Mouse (Mus musculus) cerebellum, postnatal 10 days (tissue): ENCODE results near the gene Otud7a.
A peak's percentile ranks its signal among the peaks of the same experiment; 100 is the strongest.

ENCODE experiments used
- DNase-seq, 2 experiments: peaks; one replicate each; pipeline ENCODE4 v3.0.0; 2021; ENCODE audit warnings: mixed read lengths in 2 of 2

Otud7a gene

DNA sequence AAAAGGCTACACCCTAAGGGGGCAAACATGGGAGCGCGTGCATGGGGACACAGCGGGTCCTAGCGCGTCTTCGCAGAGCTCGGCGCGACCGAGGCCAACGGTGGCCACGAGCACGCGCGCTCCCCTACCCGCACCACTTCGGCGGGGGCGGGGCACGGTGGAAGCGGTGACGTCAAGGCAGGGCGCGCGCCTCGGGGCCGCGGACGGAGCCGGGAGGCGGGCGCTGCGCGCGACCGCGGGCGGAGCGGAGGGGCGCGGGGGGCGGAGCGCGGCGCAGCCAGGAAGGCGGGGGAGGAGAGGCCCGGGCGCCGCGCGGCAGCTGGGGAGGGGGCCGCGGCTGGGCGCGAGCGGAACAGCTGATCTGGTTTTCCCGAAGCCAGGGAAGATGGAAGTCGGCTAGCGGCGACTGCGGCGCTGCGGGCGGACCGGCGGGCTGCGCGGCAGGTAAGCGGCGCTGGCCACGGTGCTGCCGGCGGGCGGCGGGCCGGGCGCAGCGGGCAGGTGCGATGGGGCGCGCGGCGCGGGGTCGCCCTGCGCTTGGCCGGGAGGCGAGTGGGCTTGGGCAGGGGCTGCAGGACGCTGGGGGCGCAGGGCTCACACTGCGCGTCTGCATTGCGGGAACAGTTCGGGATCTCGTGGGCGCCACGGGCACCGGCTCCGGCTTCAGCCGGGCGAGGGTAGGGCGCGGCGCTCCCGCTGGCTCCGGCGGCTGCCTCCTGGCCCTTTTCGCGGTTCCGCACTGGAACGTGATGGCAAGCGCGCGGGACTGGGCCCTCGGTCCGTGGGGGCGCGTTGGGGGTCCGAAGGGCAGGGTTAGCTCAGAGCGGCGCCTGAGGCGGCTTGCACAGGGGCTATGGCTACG lies at the start of gene Otud7a:
Gene Otud7a, plus strand, starts transcription at position 268 of the 862 bp plus-strand sequence.
- peak; percentile 98 for DNase-seq

DNA sequence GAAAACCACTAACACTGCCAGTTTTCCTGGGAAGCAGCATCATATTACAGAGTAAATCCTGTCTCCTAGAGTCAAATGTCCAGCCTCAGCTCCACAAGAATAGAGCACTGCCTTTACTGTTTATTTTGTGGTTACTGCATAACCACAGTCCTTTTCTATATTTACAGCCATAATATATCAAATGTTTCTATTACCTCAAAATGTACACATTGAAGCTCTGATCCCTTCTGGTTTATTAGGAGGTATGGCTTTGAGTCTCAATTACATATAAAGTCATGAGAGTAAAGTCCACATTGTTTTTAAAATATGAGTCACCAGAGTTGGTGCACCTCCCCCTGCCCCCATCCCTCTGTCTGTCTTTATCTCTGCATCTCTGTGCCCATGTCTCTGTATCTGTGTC lies 38.6 kb upstream of the Otud7a start:
- DNase-seq, result no peak

DNA sequence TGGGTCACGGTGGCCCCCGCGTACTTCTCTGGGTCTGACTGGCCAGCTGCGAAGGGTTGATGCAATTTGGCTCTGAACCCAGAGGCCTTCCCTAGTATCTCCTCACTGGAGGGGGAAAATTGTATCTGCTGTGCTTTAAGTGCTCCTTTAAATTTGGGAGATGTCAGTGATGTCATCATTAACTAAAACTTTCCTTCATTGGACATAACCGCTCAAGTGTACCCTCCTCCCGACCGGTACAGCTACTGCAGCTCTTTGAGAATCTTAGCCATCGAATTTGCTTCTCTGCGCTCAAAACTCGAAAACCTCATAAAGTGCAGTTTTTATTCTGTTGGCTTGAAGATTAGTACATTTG lies 772 bp downstream of the Otud7a start:
- DNase-seq, result no peak

DNA sequence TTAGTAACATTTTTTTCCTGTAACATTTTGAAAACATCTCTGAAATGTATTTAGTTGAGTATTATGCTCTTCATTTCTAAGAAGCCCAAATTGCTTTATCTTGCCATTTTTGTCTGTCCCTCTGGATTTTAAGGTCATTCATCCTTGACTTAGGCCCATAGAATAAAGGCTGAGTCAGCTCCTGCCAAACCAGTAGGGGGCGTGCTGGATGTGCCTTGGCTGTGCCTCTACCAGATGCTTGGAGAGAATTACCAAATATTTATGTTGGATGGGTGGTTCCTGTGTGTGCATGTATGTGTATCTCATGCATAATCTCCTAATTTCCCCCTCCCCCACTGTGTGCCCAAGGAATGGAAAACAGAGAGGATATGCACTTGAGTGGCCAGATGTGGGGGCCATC lies 2.4 kb downstream of the Otud7a start:
- peak; percentile 41 to 47 for DNase-seq

DNA sequence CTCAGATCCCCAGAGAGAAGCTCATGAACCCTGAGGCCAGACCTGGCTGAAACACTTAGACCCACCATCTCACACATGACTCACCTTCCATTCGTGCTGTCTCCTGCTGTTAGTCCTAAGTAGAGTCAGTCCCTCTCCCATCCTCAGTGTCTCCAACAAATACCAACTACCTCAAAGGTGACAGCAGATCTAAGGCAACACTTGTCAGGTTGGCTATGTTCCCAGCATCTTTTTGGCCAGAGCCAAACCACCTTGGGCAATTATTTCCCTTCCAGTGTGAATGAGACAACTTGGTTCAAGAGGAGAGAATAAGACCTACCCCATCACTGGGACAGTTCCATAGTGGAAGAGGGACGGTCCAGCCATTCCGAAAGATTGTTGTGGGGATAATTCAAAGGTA lies 10.7 kb downstream of the Otud7a start:
- DNase-seq, result peak in 1 of 2 experiments; percentile 22

DNA sequence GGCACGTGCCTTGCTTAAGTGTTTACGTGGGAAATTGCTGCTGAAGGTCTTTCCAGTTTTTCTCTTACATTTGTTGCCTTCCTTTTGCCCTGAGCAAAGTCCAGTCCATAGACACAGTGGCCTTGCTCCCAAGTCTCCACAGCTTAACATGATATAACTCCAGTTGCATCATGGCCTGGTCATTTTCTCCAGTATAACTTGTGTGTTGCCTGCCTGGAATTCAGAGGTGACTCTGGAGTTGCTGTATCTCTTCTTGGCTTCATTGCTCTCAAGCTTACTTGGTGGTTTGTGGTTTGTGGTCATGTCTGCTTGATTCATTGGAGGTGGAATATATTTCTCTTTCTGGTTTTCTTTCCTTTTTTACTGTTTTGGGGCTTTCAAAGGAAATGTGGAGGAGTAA lies 17.7 kb downstream of the Otud7a start:
- no peak for DNase-seq

DNA sequence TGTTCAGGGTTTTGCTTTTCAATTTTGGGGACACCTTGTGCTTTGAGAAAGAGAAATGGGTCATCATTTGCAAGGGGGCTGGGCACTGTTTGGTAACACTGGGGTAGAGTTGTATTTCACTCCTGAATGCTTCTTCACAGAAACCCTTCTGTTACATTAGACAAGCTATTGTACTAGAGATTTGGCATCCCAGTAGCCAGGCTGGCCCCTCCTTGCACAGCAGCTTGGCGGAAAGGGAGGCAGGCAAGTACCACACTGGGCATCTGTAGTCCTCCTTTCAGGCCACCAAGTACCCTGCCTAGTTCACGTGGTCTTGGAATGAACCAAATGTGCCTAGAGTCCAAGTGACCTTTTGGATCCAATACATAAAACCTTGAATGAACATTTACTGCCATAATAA lies 18.1 kb downstream of the Otud7a start:
- DNase-seq, result peak in 1 of 2 experiments; percentile 26

DNA sequence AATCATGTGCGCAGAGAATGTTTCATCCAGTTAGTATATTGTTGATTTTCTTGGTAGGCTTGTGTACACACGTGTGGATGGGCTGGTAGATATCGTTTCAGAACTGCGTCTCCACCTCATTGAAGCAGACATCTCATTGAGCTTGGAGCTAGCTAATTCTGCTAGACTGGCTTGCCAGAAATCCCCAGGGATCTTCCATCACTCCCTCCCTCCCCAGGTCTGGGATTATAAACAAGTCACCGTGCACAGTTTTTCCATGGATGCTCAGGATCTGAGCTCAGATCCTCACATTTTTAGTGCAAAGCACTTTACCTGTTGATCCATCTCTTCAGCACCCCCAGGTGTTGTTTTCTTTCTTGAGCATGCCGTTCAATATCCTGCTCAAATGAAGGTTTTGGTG lies 22.2 kb downstream of the Otud7a start:
- DNase-seq, result no peak

DNA sequence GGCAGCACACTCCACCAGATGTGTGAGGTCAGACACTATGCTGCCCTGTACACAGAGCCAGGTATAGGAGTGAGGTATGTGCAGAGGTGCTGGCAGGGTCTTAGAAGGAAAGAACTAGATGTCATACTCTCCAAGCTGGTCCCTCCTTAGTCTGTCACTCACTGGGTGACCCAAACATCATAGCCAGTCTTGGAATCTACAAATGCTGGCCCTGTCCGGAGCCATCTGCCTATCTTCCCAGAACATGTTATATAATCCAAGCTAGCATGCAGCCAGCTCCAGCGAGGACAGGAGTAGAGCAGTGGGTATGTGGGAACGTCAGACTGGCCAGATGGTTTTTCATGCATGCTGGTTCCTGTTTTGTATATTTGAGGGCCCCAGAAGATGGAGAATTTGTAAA lies 23.7 kb downstream of the Otud7a start:
- peak; percentile 56 to 62 for DNase-seq

DNA sequence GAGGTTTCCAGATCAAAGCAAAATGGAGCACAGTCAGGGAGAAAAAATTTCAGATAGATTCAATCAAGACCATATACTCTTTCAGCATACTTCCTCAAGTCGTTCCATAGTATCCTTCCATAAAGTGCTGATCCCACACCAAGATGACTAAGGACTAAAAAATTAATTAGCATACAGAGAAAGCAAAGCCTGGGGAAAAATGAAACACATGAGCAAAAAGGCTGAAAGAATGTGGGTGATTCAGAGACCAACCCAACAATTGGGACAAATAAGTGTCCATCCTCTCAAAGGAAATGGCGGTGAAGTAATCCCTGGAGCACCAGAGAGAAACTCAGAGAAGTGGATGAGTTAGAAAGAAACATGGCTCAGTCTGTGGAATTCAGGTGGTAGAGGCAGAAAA lies 38.5 kb downstream of the Otud7a start:
- DNase-seq, result no peak

DNA sequence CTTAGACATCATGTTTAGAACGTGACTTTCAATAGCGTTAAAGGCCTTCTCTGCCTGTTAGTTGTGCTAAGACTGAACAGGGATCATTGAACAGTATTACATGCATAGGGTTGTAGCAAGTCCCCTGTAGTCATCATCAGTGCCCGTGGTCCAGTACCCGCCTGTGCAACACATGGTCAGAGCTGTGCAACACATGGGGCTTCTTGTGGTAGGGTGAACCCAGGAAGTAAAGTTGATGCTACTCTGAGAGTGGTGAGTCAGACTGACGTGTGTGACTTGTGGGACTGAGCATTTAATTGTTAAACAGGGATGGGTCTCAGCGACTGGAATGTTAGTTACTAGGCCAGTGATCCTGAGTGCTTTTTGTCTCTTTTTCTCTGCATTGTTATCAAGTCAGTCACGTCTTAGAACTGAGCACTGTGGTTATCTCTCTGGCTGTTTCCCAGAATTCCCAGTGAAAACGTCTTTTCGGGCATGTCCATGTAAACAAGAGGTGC lies 52.5 kb downstream of the Otud7a start:
- no peak for DNase-seq

DNA sequence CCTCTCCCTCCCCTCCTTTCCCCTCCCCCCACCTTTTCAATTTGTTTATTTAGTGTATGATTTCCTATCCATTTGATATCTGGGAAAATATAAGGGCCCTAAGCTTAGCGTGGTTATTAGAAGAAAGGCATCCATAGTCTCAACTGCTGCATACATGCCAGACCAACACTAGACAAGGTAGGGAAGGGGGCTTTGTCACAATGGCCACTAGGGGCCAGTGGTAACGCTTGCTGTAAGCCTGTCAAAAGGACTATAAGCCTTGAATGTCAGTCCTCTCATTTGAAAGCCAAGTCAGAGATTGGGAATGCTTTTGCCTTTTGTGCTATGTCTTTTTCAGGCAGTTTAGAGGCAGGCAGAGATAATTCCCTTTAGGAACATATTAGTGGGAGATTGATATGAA lies 59.7 kb downstream of the Otud7a start:
- peak; percentile 75 to 77 for DNase-seq

DNA sequence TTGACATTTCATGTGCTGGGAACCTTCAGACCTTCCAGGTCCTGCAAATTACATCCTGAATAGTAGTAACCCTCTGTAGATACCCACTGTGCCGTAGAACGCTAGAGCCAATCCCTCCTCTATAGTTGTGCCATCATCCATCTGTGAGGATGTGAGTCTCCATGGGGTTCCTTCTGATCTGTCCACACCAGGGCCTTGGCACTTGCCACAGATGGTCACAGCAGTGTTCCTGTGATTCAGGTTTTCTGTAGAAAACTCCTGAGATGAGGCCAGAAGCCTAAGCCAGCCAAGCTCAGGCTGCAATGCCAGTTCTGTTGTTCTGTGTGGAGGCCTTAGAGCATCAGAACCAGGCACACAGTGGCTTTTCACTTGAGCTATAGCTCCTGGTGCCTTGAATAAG lies 63.5 kb downstream of the Otud7a start:
- DNase-seq, result peak; percentile 86 to 92

DNA sequence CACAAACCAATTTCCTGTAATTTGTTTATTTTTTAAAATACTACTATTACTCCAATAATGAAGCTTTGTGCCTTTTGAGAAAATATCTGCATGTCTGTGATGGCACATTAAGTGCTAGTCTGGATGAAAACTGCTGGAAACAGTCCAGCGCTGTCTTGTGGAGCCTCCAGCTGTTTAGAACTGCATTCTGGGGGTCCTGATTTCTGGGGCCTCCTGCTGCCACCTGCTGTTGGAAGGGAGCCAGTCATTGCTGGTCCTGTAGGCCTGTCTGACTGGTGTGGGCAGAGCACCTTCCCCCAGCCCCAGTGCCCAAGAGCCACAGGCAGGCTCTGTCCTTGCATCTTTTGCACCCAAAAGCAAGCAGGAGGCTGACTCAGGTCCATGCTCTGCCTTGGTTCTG lies 65.3 kb downstream of the Otud7a start:
- DNase-seq, result peak; percentile 70 to 73

DNA sequence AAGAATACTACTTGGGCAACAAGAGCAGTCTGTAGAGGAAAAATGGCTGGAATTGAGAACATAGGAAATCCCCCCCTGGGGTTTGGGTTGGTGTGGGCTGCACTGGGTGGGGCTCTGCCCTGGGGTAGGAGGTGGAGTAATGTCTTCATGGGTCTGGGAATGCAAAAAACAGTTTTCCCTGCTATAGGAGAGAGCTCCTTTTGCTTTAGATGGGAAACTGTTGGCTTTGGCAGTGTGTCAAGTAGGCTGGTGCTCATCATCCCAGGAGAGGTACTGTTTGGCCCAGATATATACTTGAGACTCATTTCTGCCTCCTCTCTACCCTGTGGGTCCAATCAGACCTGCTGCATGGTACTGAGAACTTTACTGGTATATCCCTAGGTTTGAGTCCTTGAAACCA lies 66.9 kb downstream of the Otud7a start:
- peak; percentile 44 to 53 for DNase-seq

DNA sequence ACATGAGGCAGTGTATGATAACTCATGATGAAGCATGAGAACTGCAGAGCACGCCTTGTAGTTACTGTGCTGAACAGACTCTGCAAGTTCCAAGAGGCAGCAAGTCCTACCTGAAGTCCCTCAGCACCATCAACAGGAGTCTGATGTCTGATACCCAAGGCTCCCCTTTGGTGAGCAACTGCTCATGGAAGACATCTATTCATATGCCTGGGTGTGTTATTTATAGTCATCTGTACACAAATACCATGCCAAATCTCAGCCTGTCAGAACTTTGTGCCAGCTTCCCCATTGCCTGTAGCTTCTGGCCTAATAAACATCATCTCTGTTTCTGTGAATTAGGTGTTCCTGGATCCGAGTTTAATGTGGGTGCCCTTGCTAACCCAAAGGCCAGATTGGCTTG lies 68.0 kb downstream of the Otud7a start:
- DNase-seq, result peak; percentile 81 to 82

DNA sequence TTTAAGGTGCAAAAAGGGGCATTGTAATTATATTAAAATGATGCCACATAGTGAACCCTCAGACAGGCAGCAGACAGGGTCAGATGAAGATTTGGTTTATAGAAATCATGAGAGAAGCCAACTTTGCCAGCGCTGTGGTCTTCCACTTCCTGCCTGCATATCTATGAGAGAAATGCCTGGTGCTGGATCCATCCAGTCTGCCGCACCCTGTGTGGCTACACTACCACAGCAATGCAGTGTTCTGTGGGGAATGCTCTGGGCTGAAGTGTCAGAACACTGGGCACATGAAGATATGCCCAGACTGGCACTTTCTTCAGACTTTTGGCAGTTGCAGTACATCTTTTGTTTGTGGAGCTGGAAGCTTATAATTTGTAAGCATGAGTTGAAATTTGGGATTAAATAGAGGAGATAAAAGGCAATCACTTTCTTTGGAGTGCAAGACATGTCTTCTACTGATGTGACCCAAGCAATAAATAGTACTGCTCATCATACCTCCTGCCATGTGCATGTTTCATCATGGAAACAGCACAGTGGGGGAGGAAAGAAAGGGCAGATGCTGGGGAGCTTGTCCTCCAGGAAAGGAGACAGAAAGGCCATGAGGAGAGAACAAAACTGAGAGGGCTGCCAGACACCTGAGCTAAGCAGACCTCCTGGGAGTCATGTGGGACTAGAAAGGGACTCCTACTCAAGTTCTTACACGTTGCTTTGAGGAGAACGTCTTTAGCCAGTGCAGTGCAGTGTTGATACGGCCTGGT lies 71.8 kb downstream of the Otud7a start:
- DNase-seq, result no peak

DNA sequence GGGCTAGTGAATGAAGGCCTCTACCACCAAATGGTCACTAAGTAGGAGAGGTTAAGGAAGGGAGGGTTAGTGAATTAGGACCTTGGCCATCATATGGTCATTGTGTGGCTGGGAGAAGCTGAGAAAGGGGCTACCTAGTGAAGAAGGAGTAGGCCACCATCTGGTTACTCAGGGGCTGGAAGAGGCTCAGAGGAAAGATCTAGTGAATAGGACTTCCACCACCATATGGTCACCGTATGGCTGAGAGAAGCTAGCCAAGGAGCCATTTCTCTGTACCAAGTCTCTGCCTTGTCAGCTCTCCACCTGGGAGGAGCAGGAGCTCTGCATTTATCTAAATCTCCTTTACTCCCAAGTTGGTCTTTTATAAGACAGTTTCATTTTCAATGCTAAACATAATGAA lies 75.7 kb downstream of the Otud7a start:
- DNase-seq, result peak; percentile 80 to 83

DNA sequence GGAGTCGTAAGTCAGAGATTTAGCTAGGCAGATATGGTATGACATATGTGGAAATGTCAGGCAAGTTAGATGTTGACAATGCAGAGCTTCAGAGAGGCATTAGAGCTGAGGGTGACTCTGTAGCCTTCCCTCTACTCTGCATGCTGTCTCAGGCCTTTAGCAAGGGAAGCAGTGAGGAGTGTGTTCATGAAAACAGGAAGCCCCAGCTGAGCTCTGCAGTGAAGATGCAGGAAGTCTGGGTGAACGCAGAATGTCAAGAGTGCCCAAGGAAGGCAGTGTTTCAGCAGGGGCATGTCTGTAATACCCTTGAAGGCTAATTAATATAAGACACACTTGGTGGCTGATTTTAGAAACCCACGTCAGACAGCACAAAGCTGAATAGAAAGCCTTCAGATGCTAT lies 77.9 kb downstream of the Otud7a start:
- DNase-seq, result no peak

DNA sequence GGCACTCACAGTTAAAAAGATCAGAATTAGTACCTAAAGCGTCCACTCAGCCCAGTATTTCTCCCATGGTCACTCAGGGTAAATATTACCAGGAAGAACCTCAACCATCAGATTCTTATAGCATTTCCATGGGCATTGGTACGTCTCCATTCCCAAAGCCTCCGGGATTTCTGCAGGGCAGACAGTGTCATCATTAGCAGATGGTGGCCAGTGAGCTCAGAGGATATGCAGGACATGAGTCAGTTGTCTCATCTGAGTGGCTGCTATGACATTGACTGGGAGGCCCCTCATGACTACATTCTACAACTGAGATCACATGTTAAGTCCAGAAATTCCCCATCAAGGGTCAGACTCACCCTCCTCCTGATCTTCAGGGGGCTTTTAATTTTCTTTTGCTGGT lies 78.5 kb downstream of the Otud7a start:
- DNase-seq, result no peak

DNA sequence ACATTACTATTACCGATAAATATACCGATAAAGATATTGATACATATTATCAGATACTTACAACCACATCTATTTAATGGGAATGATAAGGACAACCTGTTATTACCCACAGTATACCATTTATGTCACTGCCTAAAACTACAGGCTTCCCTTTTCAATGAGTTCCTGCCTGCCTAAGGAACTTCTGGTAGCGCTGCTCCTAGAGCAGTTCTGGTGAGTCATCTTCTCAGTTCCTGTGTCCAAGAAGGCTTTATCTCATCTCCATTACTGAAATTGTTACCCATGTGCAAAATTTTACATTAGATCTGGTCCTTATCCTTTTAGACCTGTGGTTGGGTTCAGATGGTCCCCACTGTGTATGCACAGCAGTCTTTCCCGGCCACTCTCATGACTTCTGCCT lies 95.7 kb downstream of the Otud7a start:
- no peak for DNase-seq

DNA sequence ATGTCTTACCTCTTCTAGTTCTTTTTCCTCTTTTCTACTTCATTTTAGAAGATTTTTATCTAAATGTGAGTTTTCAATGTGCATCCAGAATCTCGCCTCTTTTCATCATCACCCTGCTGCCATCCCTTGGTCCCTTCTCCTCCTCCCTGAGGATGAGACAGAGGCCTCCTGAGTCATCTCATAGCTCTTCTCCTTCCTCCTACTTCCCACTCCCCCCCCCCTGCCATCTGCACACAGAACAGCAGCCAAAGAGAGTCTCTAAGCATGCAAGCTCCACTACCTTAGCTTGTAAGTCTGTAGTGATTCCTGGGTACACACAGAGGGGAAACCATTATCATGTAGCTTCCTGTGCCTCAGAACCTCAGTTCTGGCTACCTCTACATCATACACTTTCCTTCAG lies 109.9 kb downstream of the Otud7a start:
- peak; percentile 49 to 64 for DNase-seq

DNA sequence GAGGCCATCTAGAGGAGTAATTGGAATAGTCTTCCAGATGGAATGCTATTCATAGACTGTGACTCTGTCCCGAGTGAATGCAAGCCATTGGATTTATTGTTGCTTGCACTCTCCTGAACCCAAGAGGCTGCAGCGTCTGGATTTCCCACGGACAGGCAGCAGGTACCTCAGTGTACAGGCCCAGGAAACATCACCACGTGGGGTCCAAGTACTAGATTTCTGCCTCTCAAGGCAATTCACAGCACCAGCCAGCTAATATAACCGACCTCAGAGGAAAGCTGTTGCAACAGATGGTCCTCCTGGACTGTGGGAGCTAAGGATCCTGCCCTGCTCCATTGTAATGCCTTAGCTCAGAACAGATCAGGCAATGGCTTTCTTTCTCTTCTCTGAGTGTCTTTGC lies 111.8 kb downstream of the Otud7a start:
- peak; percentile 55 to 59 for DNase-seq

DNA sequence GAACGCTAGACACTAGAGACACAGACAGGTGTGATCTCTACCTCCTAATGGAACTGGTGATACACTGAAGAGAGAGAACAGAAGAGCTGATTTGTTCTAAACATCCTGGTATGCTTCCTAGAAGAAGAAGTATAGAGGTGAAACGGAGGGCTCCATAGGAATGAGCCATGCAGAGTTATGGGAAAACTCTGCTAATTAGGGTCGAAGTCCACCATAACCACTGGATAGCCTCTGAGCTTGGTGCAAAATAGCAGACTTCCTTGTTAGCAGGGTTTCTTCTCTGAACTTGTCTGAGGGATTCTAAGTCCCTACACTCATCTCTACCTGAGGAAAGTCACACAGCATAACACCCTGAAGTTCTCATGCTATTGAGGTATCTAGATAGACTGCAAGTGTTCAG lies 114.4 kb downstream of the Otud7a start:
- DNase-seq, result no peak
